Mouse (Mus musculus): ENCODE results near the gene Flt3.

The Flt3 gene

DNA sequence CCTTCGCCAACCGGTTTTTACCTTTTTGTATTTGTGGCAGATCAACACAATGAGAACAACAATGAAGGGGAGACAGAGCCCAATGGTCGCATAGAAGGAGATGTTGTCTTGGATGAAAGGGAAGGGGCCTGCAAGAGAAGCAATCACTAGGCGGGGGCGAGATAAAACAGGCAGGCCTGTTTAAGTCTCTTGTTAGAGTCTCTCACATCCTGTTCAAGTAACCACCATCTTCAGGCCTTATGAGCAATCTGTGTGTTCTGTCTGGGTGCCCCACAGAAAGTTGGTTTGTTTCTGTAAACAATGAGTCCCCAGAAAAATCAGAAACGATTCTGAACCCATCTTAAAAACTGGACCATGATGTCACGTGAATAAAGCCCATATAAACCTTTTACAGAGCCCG lies 45.3 kb downstream of the Flt3 start:
- no peak for DNase-seq (ENCODE audit: low read depth, low spot score)

DNA sequence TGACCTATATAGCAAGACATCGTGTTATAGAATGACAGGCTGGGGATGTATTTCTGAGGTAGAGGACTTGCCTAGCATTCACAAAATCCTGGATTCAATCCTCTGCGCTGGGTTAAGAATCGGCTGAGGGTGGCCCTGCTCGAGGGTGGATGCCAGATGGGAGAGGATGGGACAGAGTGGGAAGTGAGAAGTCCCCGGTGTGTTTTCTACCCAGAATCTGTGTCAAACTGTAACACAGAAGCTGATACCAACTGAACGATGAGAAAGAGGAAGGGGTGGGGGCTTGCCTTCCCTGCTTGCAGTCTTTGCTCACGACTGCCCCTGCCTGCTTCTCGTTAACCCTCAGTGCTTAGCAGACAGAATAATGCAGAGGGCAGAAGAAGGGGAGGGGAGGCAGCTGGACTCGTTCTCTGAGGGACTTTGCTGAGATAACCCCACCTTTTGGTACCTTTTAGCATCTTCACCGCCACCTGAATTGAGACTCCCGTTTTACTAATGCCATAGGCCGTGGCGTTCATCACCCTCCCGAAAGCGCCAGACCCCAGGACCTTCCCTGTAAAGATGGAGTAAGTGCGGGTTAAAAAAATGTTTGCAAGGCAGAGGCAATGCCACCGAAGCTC lies 46.0 kb downstream of the Flt3 start:
- no peak for DNase-seq (ENCODE audit: low read depth, low spot score)

DNA sequence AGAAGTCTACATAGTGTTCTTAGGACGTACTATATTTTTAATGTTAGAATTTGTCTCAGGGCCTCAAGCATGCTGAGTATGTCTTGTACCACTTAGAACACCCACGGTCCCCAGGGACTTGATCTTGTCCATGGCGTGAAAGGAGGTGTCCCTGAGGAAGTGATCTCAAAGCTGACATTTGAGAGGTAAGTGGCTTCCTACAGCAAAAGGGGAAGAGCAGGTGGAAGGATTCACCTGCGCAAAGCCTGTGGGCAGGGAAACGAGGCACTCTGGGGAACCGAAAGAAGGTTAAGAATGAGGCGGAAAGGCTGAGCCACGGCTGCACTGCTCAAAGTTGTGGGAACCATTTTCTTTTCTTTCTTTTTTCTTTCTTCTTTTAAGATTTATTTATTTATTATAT lies 48.4 kb downstream of the Flt3 start:
- DNase-seq (ENCODE audit: low read depth, low spot score), result no peak

GRCm38 (mm10) chr5:147345981-147346380 lies 54.3 kb downstream of the Flt3 start:
- DNase-seq (ENCODE audit: low read depth, low spot score), result no peak

- DNase-seq (ENCODE audit: low read depth, low spot score), result no peak
These were observed 56.4 kb downstream of the Flt3 start for GRCm38 (mm10) chr5:147343904-147344303.

- no peak for DNase-seq (ENCODE audit: low read depth, low spot score)
These were observed 57.4 kb downstream of the Flt3 start for GRCm38 (mm10) chr5:147342901-147343300.

DNA sequence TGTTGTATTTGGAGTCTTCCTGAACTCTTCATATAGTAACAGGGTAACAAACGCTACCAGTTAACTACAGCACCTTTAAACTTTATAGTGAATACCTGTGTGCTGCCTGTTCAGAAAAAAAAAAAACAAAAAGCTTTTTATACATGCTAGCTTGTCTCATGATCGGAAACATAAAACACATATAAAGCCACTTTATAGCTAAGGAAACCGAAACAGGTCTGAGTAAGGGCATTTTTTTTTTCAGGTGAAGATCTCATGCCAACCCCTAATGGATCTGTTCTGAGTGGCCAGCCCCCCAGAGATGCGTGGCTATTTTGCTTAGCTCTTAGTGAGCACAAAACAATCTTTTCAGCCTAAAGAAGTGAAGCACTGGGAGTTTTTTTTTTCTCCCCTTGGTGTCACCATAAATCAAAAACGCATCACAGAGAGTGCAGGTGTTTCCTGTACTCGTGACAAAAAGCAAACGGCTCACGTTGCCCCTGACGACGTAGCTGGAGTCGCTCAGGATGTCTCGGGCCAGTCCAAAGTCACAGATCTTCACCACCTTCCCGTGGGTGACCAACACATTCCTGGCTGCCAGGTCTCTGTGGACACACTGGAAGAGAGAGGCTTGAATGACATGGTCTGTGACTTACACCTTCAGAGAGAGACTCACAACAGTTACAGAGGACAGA lies 59.4 kb downstream of the Flt3 start:
- DNase-seq (ENCODE audit: low read depth, low spot score), result no peak

- DNase-seq (ENCODE audit: low read depth, low spot score), result no peak
These were observed 60.7 kb downstream of the Flt3 start for GRCm38 (mm10) chr5:147339560-147339959.

- DNase-seq (ENCODE audit: low read depth, low spot score), result no peak
These were observed 61.3 kb downstream of the Flt3 start for GRCm38 (mm10) chr5:147338967-147339366.

DNA sequence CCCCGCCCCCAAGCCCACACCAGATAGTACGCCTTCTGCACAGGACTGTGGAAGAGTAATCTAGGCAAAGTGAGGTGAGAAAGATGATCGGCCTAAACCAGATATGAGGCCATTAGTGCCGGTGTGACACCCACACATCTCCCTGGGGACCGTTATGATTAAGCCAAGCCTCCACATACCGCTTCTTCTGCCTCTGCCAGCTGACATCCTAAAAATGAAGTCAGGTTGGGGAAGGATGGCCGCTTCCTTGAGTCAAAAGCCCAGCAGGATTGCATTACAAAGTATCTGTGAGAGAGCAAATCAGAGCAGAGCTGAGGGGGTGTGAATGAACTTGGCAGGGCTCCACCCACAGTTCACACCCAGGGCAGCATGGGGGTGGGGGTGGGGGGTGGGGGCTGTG lies 67.6 kb downstream of the Flt3 start:
- no peak for DNase-seq (ENCODE audit: low read depth, low spot score)

DNA sequence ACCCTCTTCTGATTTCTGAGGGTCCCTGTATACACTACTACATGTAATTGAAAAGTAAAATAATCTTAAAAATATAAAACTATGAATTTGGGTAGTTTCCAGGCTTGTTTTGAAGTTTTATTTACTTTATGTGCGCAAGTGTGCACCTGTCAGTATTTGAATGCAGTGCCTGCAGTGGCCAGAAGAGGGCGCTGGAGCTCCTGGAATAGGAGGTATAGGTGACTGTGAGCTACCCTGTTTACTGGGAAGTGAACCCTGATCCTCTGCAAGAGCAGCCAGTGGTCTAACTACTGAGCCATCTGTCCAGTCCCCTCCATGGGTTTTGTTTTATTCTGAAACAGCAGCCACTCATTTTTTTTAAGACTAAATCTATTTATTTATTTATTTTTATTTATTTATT lies 68.7 kb downstream of the Flt3 start:
- DNase-seq (ENCODE audit: low read depth, low spot score), result peak; percentile 75

- no peak for DNase-seq (ENCODE audit: low read depth, low spot score)
These were observed 70.3 kb downstream of the Flt3 start for GRCm38 (mm10) chr5:147329946-147330345.

DNA sequence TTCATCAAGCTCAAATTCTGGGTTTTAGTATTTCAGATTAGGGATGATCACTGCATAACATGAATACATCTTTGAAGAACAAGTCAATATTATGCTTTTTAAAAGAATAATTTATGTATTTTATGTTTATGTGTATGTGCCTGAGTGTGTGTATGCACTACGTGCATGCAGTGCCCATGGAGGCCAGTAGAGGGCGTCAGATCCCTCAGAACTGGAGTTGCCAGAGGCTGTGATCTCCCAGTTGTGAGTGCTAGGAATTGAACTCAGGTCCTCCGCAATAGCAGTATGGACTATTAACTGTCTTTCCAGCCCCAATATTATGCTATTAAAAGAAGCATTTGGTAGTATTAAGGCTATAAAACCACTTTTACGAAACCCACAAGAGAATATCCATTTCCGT lies 72.7 kb downstream of the Flt3 start:
- DNase-seq (ENCODE audit: low read depth, low spot score), result no peak

GRCm38 (mm10) chr5:147325931-147326330 lies 74.4 kb downstream of the Flt3 start:
- no peak for DNase-seq (ENCODE audit: low read depth, low spot score)

DNA sequence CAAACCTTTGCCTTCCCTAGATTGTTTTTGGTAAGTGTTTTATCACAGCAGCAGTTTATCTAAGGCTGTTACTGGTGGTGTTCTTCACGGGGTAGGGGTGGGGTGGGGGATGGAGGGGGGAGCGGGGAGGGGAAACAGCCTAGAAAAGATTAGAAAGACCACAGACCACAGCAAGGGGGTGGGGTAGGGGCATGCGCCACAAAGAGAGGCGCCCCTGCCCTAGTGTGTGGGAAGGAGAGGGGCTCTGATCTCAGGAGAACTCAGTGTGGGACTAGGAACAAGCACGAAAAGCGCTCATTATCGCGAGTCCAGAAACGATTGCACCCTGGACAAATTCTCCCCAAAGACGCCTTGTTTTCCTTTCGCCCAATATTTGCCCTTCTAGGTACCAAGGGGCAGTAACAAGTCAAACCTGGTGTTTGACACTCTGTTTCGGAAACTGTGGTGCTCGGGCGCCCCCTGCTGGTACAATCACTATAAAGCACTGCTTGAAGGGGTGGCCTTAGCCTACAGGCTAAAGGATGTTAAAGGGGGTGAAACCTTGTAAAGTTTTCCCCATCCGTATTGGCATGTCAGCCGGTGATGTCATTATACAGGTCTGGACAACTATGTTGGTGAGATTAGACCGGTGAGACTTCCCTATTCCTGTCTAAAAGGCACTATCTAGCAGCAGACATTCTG lies 76.9 kb downstream of the Flt3 start:
- peak; percentile 88 for DNase-seq (ENCODE audit: low read depth, low spot score)

GRCm38 (mm10) chr5:147322183-147322582 lies 78.1 kb downstream of the Flt3 start, which contains the start of gene Urad:
TSS of gene Urad (minus strand) at chr5:147322440.
- DNase-seq (ENCODE audit: low read depth, low spot score), result no peak

DNA sequence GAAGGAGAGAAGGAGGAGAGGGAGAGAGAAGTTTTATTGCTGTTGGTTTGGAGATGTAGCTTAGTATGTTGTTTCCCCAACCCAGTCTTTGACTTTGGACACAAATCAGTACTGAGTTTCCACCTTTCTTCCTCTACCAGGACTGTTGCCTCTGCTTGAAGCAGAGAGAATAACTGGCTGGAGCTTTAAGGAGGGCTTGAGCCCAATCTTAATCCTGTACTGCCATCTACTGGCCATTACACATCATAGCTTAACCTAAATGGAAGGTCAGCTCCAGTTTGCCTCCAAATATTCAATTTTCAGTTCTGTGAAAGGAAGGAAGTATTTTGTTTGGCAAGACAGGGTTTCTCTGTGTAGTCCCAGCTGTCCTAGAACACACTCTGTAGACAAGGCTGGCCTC lies 80.6 kb downstream of the Flt3 start:
- peak; percentile 90 for DNase-seq (ENCODE audit: low read depth, low spot score)

DNA sequence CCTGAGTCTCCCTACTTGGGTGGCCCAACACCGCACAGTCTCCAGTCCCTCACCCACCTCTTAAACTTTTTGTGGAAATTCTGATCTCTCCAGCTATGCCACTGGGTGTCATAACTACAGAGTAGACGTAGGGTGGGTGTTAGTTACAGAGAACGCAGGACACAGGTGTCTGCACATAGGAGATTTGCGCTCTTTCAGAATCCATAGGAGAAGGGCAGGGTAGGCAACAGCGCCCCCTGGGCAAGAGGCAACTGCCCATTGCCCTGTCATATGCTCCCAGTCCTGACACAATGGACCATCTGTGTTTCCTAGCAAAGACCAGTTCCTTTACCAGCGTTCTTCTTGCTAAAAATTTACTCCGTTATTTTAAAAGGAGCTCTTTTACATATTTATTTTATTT lies 82.3 kb downstream of the Flt3 start:
- peak; percentile 34 for DNase-seq (ENCODE audit: low read depth, low spot score)

GRCm38 (mm10) chr5:147317321-147317720 lies 83.0 kb downstream of the Flt3 start:
- no peak for DNase-seq (ENCODE audit: low read depth, low spot score)

- DNase-seq (ENCODE audit: low read depth, low spot score), result no peak
These were observed 84.7 kb downstream of the Flt3 start for GRCm38 (mm10) chr5:147315432-147316075.

GRCm38 (mm10) chr5:147314646-147315431 lies 85.5 kb downstream of the Flt3 start:
- DNase-seq (ENCODE audit: low read depth, low spot score), result peak; percentile 59

Measured in 3T3-L1 (cell line).